Mouse (Mus musculus) gastrocnemius, adult 18-20 months (tissue): ENCODE data around the gene Itga8. TPM values are rescaled to one million over a fixed set of nuclear protein-coding genes. Genes with fewer than 3 reads are reported as not detected.

Experiments
- DNase-seq: peaks from one replicate; pipeline ENCODE4 v3.0.0; 2021; ENCODE audit warnings: low spot score
- total RNA-seq, 2 experiments: library from RNA; stranded (reverse); gene quantifications; 2 replicates each; pipeline ENCODE4 v1.2.3; 2021

The Itga8 gene
- total RNA-seq, 2 experiments from 2014 or later = 1.2 to 1.8 TPM

- no peak for DNase-seq
Observed at GRCm38 (mm10) chr2:12092203-12092984, 209.3 kb downstream of the Itga8 start.

GRCm38 (mm10) chr2:12090993-12091392 is 210.7 kb downstream of the Itga8 start:
- DNase-seq = no peak

GRCm38 (mm10) chr2:12085492-12085891 is 216.2 kb downstream of the Itga8 start:
- no peak for DNase-seq

GRCm38 (mm10) chr2:12084341-12084740 is 217.4 kb downstream of the Itga8 start:
- DNase-seq = peak; percentile 1

GRCm38 (mm10) chr2:12077266-12077891 is 224.3 kb downstream of the Itga8 start:
- no peak for DNase-seq

GRCm38 (mm10) chr2:12065669-12066399 is 235.9 kb downstream of the Itga8 start:
- DNase-seq = no peak

- DNase-seq = no peak
Observed at GRCm38 (mm10) chr2:12060034-12060723, 241.5 kb downstream of the Itga8 start.

Other genes with a start within 250 kb of the Itga8 start
- gene Mindy3, start 117.5 kb upstream of the Itga8 start, total RNA-seq = 10 to 100 TPM in 1 of 2 experiments, 1 to 10 TPM in 1; 9.0 to 10.9 TPM